Mouse (Mus musculus) subcutaneous adipose tissue, adult 2 months (tissue): ENCODE data around the gene Pyy. TPM values are rescaled to one million over a fixed set of nuclear protein-coding genes. Genes with fewer than 3 reads are reported as not detected.

Source experiments
- polyA plus RNA-seq: library from polyadenylated mRNA; depleted of rRNA; stranded (reverse); fragments of >200 nt; gene quantifications from 2 replicates; pipeline ENCODE4 v1.2.3, GENCODE M21; 2012; ENCODE audit warnings: low replicate concordance; rRNA removed

The Pyy gene
- polyA plus RNA-seq = not detected in 2 replicates

GRCm38 (mm10) chr11:102107732-102108131 is at the start of gene Pyy:
Gene Pyy (minus strand): TSS chr11:102107832.

GRCm38 (mm10) chr11:102156039-102156785 is 48.6 kb upstream of the Pyy start, which contains the start of gene Tmem101:
Gene Tmem101 (minus strand): TSS chr11:102156404.

GRCm38 (mm10) chr11:102145471-102146001 is 37.9 kb upstream of the Pyy start, which contains the start of gene Nags:
Gene Nags (plus strand): TSS chr11:102145513.

GRCm38 (mm10) chr11:102101219-102101618 is 6.4 kb downstream of the Pyy start, which contains the start of gene Ppy:
Gene Ppy (minus strand): TSS chr11:102101319.

GRCm38 (mm10) chr11:102087931-102088898 is 19.4 kb downstream of the Pyy start, which contains the start of gene Mpp2:
Gene Mpp2 (minus strand): TSS chr11:102088515.

Other genes with a start within 250 kb of the Pyy start
- gene Meox1, start 213.5 kb downstream of the Pyy start, polyA plus RNA-seq = 3.5 and 6.5 TPM in 2 replicates
- 0.06 and 0.28 TPM in 2 replicates for gene Sost, start 140.8 kb downstream of the Pyy start, polyA plus RNA-seq
- not detected in 2 replicates for gene Cfap97d1, start 123.6 kb downstream of the Pyy start, polyA plus RNA-seq
- 104 and 184 TPM in 2 replicates for gene Dusp3, start 120.8 kb downstream of the Pyy start, polyA plus RNA-seq
- gene Mpp3, start 79.4 kb downstream of the Pyy start, polyA plus RNA-seq = 5.0 and 8.7 TPM in 2 replicates
- 68.3 and 284 TPM in 2 replicates for gene Cd300lg, start 66.3 kb downstream of the Pyy start, polyA plus RNA-seq
- gene Mpp2, start 19.3 kb downstream of the Pyy start, polyA plus RNA-seq = 12.6 and 13.1 TPM in 2 replicates
- gene Ppy, start 6.5 kb downstream of the Pyy start, polyA plus RNA-seq = not detected in 2 replicates
- not detected in 2 replicates for gene Nags, start 37.7 kb upstream of the Pyy start, polyA plus RNA-seq
- 18.7 and 31.1 TPM in 2 replicates for gene Tmem101, start 48.6 kb upstream of the Pyy start, polyA plus RNA-seq
- gene Lsm12, start 77.5 kb upstream of the Pyy start, polyA plus RNA-seq = 47.8 and 68.5 TPM in 2 replicates
- 111 and 119 TPM in 2 replicates for gene G6pc3, start 81.8 kb upstream of the Pyy start, polyA plus RNA-seq
- gene Hdac5, start 122.3 kb upstream of the Pyy start, polyA plus RNA-seq = 96.1 and 120 TPM in 2 replicates
- 0.63 and 4.8 TPM in 2 replicates for gene BC030867, start 141.1 kb upstream of the Pyy start, polyA plus RNA-seq
- gene Asb16, start 160.9 kb upstream of the Pyy start, polyA plus RNA-seq = 0.36 and 0.50 TPM in 2 replicates
- gene Tmub2, start 177.1 kb upstream of the Pyy start, polyA plus RNA-seq = 64.4 and 68.1 TPM in 2 replicates
- 30.8 and 53.3 TPM in 2 replicates for gene Atxn7l3, start 188.8 kb upstream of the Pyy start, polyA plus RNA-seq
- 21.4 and 45.7 TPM in 2 replicates for gene Ubtf, start 211.9 kb upstream of the Pyy start, polyA plus RNA-seq